Mouse (Mus musculus) stomach, postnatal 0 days (tissue): ENCODE results near the gene Dhodh. TPM values are rescaled to one million over a fixed set of nuclear protein-coding genes. Genes with fewer than 3 reads are reported as not detected.
A peak's percentile ranks its signal among the peaks of the same experiment; 100 is the strongest.

Source experiments
- ATAC-seq: fragments of 200-750 bp; cut with Nextera tagmentation; 2 replicates; pipeline ENCODE4 v1.8.0; 2017; ENCODE audit not compliant: low FRiP score, low TSS enrichment
- DNase-seq: peaks from one replicate; pipeline ENCODE4 v3.0.0-alpha.2; 2016; ENCODE audit warnings: low spot score
- H3K27ac ChIP-seq: fragments of 300-500 bp; sonication (generic); replicated peaks from 2 replicates; pipeline ENCODE4 v1.5.1; 2014; ENCODE audit warnings: mild to moderate bottlenecking, control low read depth
- H3K27me3 ChIP-seq: fragments of 300-500 bp; sonication (generic); 2 replicates; pipeline ENCODE4 v1.6.1; 2014; ENCODE audit warnings: low read length; ENCODE audit not compliant: control insufficient read depth, insufficient read depth
- H3K36me3 ChIP-seq: fragments of 300-500 bp; sonication (generic); 2 replicates; pipeline ENCODE4 v1.6.1; 2014; ENCODE audit warnings: low read length, mixed read lengths; ENCODE audit not compliant: control insufficient read depth, insufficient read depth
- H3K4me1 ChIP-seq: fragments of 300-500 bp; sonication (generic); replicated peaks from 2 replicates; pipeline ENCODE4 v1.6.1; 2014; ENCODE audit warnings: antibody characterized with exemption; ENCODE audit not compliant: control insufficient read depth, insufficient read depth
- H3K4me2 ChIP-seq: fragments of 300-500 bp; sonication (generic); replicated peaks from 2 replicates; pipeline ENCODE4 v1.6.1; 2014; ENCODE audit warnings: low read depth, mild to moderate bottlenecking, control low read depth, moderate library complexity
- H3K4me3 ChIP-seq: fragments of 300-500 bp; sonication (generic); 2 replicates; pipeline ENCODE4 v1.5.1; 2014; ENCODE audit warnings: low read depth, low read length, control low read depth
- H3K9ac ChIP-seq: fragments of 300-500 bp; sonication (generic); 2 replicates; pipeline ENCODE4 v1.6.1; 2014; ENCODE audit warnings: mild to moderate bottlenecking, low read length, control low read depth, mixed read lengths
- H3K9me3 ChIP-seq: fragments of 300-500 bp; sonication (generic); 2 replicates; pipeline ENCODE4 v1.6.1; 2016; ENCODE audit warnings: low read length; ENCODE audit not compliant: control insufficient read depth
- CTCF ChIP-seq: IDR thresholded peaks from 2 replicates; pipeline ENCODE4 v1.5.1; 2016; ENCODE audit warnings: antibody characterized with exemption, low read depth, mild to moderate bottlenecking, moderate library complexity
- EP300 ChIP-seq: optimal IDR thresholded peaks from 2 replicates; pipeline ENCODE3; 2016; ENCODE audit warnings: antibody characterized with exemption
- WGBS: fragments of 180-500 bp; shearing (Covaris S2); extraction: QIAGEN DNeasy Blood & Tissue Kit; methylation state at CpG from one replicate; pipeline ENCODE4 v1.1.7; 2014; 5-methylcytosine and 5-hydroxymethylcytosine counted together
- polyA plus RNA-seq: library from polyadenylated mRNA; unstranded; fragments of >200 nt; fragmentation: Nextera tagmentation; extraction: Ambion mirVana; gene quantifications from 2 replicates; pipeline ENCODE4 v1.2.1, GENCODE M21; 2015

Gene Dhodh
- polyA plus RNA-seq, result 19.9 and 20.5 TPM in 2 replicates

- Histone ChIP-seq H3K27ac (peak within 1 kb of the TSS; percentile 98), H3K4me3 (peak within 1 kb of the TSS; percentile 68), H3K27me3 (no peaks in the 10 kb centered on the region), H3K9me3 (no peaks in the 10 kb centered on the region), H3K36me3 (no peaks in the 10 kb centered on the region), H3K4me1 (0 out of 2 replicates have a peak, but pooled peaks cover 2% of the 10 kb centered on the region), H3K9ac (peak within 1 kb of the TSS; percentile 70), H3K4me2 (peak within 1 kb of the TSS; percentile 80)
- peak; percentile 98 for ATAC-seq
- TF ChIP-seq EP300 (no peak), CTCF (peak; percentile 45)
- under 1% methylated on average over 42 of the region's 42 CpGs for WGBS
- DNase-seq, result peak; percentile 96
Observed at GRCm38 (mm10) chr8:109608271-109609152, at the start of gene Dhodh. Gene Dhodh, minus strand, starts transcription at chr8:109608673.

GRCm38 (mm10) chr8:109656860-109657259, 48.4 kb upstream of the Dhodh start:
- DNase-seq, result no peak

GRCm38 (mm10) chr8:109650801-109651200, 42.3 kb upstream of the Dhodh start:
- ATAC-seq (no peak), DNase-seq (no peak)
- 61% methylated on average over 10 of the region's 10 CpGs for WGBS
- Histone ChIP-seq H3K27ac (peak overlapping the region; percentile 24; the same call in 1 of the 2 replicates), H3K27me3 (no peaks in the 10 kb centered on the region), H3K4me1 (no peaks in the 10 kb centered on the region), H3K36me3 (no peaks in the 10 kb centered on the region), H3K4me2 (no peak overlapping the region), H3K9me3 (no peaks in the 10 kb centered on the region), H3K4me3 (no peak overlapping the region), H3K9ac (no peak overlapping the region)
- TF ChIP-seq CTCF (no peak), EP300 (no peak)

More at GRCm38 (mm10) chr8:109656860-109657259, 48.4 kb upstream of the Dhodh start:
- H3K36me3 ChIP-seq, result no peaks in the 10 kb centered on the region
- no peaks in the 10 kb centered on the region for H3K27me3 ChIP-seq
- no peak overlapping the region for H3K4me2 ChIP-seq
- no peak for TF ChIP-seq EP300
- no peak for TF ChIP-seq CTCF
- ATAC-seq, result no peak
- no peak overlapping the region for H3K4me3 ChIP-seq
- no peak overlapping the region for H3K9ac ChIP-seq
- H3K27ac ChIP-seq, result no peak overlapping the region
- H3K4me1 ChIP-seq, result no peaks in the 10 kb centered on the region
- WGBS, result 79% methylated on average over 3 of the region's 3 CpGs
- H3K9me3 ChIP-seq, result no peaks in the 10 kb centered on the region

GRCm38 (mm10) chr8:109648469-109648868, 40.0 kb upstream of the Dhodh start:
- H3K4me2 ChIP-seq, result no peak overlapping the region
- H3K4me3 ChIP-seq, result no peak overlapping the region
- no peaks in the 10 kb centered on the region for H3K4me1 ChIP-seq
- no peak for TF ChIP-seq CTCF
- no peak for TF ChIP-seq EP300
- ATAC-seq (no peak), DNase-seq (no peak)
- WGBS, result 35% methylated on average over 7 of the region's 7 CpGs
- no peaks in the 10 kb centered on the region for H3K9me3 ChIP-seq
- H3K27ac ChIP-seq, result no peak overlapping the region
- no peak overlapping the region for H3K9ac ChIP-seq
- H3K36me3 ChIP-seq, result no peaks in the 10 kb centered on the region
- H3K27me3 ChIP-seq, result no peaks in the 10 kb centered on the region

GRCm38 (mm10) chr8:109647331-109647730, 38.9 kb upstream of the Dhodh start:
- no peak overlapping the region for H3K9ac ChIP-seq
- H3K4me3 ChIP-seq, result no peak overlapping the region
- no peaks in the 10 kb centered on the region for H3K36me3 ChIP-seq
- no peak overlapping the region for H3K27ac ChIP-seq
- no peak for ATAC-seq
- no peaks in the 10 kb centered on the region for H3K27me3 ChIP-seq
- no peaks in the 10 kb centered on the region for H3K9me3 ChIP-seq
- H3K4me2 ChIP-seq, result no peak overlapping the region
- TF ChIP-seq CTCF, result no peak
- no peak for TF ChIP-seq EP300
- WGBS, result 64% methylated on average over 11 of the region's 11 CpGs
- DNase-seq, result no peak
- no peaks in the 10 kb centered on the region for H3K4me1 ChIP-seq

GRCm38 (mm10) chr8:109641236-109641635, 32.8 kb upstream of the Dhodh start:
- ATAC-seq (no peak), DNase-seq (no peak)
- Histone ChIP-seq H3K36me3 (no peaks in the 10 kb centered on the region), H3K4me2 (no peak overlapping the region), H3K27me3 (no peaks in the 10 kb centered on the region), H3K9me3 (no peaks in the 10 kb centered on the region), H3K27ac (no peak overlapping the region), H3K4me1 (no peaks in the 10 kb centered on the region), H3K4me3 (no peak overlapping the region), H3K9ac (no peak overlapping the region)
- WGBS, result 68% methylated on average over 5 of the region's 5 CpGs
- TF ChIP-seq EP300 (no peak), CTCF (no peak)
